Mouse (Mus musculus): ENCODE data around the gene Nmnat2. TPM values are rescaled to one million over a fixed set of nuclear protein-coding genes. Genes with fewer than 3 reads are reported as not detected.

The Nmnat2 gene
- total RNA-seq, 2 experiments from 2014 or later = 137 to 141 TPM

DNA sequence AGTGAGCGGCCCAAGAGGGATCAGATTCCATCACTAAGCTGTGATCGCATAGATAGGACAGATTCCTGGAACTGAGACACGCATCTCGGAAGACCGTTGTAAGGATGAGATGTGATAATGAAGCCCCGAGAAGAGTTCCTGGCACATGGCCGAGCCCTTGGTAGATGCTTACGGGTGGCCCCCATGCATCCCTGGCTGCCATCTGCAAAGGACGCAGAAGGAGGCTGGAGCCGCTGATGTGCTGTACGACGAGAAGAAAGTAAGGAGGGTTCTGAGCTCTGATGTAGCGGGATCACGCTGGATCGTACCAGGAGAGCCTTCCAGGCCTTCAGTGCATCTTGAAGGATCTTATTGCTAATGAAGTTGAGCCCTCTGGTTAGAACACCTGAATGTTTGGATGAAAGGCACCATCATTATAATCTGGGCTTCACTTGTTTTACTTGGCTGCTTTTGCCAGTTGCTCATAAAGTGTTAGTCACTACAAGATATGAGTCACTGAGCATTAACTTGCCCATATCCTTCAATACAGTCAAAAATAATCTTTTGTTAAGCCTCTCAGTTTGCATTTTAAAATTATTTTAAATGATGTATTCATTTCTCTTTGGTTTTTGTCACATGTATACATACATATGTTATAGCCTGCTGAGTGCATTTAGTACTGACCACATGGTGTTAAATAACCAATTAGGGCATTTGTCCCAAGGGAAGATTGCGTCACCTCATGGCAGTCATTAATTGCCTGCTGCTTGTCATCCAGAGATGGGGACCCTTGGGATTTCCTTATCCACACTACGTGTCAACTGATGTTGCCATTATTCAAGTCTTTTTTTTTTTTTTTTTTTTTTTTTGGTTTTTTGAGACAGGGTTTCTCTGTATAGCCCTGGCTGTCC is 147.7 kb downstream of the Nmnat2 start:
- no peak for DNase-seq (ENCODE audit: low spot score in 2 of 2)
- intact Hi-C loops (cut with DNase I) = loop anchor here (5.0 kb wide), 1 partner anchor 285 kb away; no protein-coding TSS in a partner anchor

DNA sequence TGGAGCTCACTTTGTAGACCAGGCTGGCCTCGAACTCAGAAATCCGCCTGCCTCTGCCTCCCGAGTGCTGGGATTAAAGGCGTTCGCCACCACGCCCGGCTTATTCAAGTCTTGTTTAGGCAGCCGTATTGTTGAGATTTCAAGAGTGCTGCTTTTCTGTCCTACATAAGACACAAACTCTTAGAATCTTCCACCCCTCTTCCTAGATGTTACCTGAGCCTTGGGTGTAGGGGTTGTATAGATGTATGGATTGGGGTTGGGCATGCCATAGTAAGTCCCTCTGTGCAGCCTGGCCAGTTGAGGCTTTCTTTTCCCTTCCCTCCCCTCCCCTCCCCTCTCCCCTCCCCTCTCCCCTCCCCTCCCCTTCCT is 148.4 kb downstream of the Nmnat2 start:
- DNase-seq (ENCODE audit: low spot score in 2 of 2) = no peak
- intact Hi-C loops (cut with DNase I) = loop anchor here (5.0 kb wide), 1 partner anchor 284 kb away; no protein-coding TSS in a partner anchor

DNA sequence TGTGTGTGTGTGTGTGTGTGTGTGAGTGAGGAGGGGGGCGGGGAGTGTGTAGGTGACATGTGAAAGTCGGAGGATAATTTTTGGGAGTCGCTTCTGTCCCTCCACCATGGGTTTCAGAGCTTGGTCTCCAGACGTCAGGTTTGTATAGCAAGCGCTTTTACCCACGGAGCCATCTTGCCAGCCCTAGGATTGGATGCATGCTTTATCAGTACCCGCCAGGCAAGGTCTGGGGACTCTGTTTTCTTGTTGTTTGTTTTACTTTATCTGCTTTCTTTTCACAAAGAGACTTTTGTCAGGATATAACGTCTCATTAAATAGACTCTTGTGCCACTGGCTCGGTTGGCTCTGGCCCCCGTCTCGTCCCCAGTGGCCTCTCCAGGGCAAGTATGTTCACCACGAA is 150.0 kb downstream of the Nmnat2 start:
- intact Hi-C loops (cut with DNase I) = loop anchor here (5.0 kb wide), 1 partner anchor 282 kb away; no protein-coding TSS in a partner anchor
- DNase-seq (ENCODE audit: low spot score in 2 of 2) = no peak

DNA sequence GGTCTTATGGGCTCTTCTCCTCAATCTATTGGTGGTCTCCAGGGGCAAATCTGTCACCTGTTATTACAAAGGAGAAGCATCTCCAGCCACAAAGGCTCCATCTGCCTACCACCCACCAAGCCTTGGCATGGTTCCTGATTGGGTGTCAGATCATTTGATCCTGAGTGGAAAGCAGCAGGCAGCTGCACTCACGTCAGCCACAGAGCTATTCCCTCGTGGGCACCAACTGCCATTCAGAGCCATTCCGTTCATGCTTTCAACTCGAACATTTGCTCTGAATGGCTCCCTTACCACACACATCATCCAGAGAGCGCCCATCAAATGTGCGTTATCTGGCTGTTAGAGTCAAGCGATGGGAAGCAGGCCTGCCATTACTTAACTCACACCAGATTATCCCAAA is 153.1 kb downstream of the Nmnat2 start:
- intact Hi-C loops (cut with DNase I) = no loop called here
- DNase-seq (ENCODE audit: low spot score in 2 of 2) = peak in 1 of 2 experiments; percentile 35

DNA sequence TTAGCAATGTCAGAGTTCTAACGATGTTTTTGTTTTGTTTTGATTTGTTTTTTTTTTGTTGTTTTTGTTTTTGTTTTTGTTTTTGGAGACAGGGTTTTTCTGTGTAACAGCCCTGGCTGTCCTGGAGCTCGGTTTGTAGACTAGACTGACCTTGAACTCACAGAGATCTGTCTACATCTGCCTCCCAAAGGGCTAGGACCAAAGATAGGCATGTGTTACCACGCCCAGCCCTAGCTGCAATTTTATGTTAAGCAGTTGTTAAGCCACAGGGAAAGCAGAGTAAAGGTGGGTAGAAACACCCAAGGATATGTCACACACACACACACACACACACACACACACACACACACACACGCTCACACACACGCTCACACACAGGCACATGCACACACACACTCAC is 154.6 kb downstream of the Nmnat2 start:
- intact Hi-C loops (cut with DNase I) = no loop called here
- no peak for DNase-seq (ENCODE audit: low spot score in 2 of 2)

DNA sequence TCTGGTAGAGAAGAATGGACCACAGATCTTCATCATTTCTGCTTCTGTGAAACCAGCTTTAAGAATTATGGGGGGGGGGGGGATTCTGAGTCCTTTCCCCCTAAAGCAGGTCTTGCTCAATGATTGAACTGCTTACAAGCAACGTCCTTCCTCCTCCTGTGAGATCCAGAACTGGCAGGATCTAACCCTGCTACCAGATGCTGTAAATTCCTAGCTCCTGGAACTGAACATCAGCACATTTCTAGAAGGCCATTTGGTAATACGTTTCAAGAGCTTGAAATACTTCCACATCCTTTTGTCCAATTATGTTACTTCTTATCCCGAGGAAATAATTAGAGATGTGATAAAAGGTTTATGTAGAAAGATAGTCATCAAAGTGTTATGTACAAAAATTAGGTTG is 155.0 kb downstream of the Nmnat2 start:
- DNase-seq (ENCODE audit: low spot score in 2 of 2) = no peak
- intact Hi-C loops (cut with DNase I) = no loop called here

DNA sequence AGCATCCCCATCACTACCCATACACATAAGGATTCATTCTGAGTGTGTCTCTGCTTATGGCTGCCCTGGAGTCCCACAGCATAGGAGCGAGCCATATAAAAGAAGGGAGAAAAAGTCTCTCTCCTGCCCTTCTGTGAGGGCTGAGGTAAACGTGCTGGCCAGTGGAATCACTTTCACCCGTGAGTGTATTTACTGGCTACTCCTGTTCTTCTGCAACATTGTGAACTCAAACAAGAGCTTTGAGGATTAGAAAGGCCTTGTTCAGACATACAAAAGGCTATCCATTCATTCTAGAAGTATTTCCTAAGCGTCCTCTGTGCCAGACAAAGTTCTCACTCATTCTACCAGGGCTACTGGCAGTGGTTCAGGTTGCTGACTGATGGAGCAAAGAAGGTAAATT is 156.8 kb downstream of the Nmnat2 start:
- intact Hi-C loops (cut with DNase I) = no loop called here
- DNase-seq (ENCODE audit: low spot score in 2 of 2) = no peak

DNA sequence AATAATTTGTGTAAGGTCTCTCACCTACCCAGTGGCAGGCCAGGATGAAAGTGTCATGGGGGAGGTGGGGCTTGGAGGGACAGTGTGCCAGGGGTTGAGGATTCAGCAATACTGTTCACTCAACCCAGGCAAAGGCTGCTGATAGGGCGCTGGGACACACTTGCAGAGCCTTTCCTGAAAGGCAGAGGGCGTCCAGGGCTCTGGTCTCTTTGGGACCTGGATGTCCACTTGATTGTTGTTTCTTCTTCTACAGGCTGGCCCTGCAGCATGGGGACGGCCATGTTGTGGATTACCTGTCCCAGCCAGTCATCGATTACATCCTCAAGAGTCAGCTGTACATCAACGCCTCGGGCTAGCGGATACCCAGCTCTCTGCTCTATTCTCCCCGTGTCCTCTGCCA is 160.5 kb downstream of the Nmnat2 start:
- no peak for DNase-seq (ENCODE audit: low spot score in 2 of 2)
- intact Hi-C loops (cut with DNase I) = no loop called here

DNA sequence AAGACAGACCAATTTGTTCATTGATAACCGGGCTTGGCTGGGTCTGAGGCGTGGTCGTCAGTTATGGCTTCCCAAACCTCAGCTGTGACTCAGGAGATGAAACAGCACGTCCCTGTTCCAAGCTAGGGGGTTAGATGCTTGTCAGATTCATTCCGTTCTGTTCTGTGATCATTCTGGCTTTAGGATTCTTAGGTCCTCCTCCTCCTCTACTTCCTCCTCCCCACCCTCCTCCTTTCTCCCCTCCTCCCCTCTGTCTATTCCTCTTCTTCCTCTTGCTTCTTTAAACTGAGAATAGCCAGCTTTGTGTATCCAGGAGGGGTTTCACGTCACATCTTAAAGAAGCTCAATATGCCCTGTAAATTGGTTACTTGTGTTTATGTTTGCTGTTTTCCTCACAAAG is 165.8 kb downstream of the Nmnat2 start:
- no peak for DNase-seq (ENCODE audit: low spot score in 2 of 2)
- intact Hi-C loops (cut with DNase I) = loop anchor here (10.0 kb wide), 1 partner anchor 114 kb away; no protein-coding TSS in a partner anchor

DNA sequence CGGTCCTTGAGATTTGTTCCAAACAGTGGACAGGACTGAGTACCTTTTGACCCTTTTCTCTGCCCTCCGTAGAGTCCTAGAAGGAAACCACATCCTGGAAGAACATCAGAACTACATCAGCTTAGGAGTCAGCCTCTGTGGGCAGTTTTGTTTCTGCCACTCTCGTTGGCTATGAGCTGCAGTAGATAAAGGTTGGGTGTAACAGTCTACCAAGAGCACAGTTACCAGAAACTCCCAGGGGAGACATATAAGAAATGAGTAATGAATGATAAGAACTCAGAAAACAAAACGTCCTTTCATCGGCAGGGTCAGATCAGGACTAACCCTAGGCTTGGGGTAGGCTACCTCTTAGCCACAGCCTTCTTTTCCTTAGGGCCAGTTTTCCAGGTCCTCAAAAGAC is 166.5 kb downstream of the Nmnat2 start:
- intact Hi-C loops (cut with DNase I) = loop anchor here (10.0 kb wide), 1 partner anchor 113 kb away; no protein-coding TSS in a partner anchor
- DNase-seq (ENCODE audit: low spot score in 2 of 2) = no peak

DNA sequence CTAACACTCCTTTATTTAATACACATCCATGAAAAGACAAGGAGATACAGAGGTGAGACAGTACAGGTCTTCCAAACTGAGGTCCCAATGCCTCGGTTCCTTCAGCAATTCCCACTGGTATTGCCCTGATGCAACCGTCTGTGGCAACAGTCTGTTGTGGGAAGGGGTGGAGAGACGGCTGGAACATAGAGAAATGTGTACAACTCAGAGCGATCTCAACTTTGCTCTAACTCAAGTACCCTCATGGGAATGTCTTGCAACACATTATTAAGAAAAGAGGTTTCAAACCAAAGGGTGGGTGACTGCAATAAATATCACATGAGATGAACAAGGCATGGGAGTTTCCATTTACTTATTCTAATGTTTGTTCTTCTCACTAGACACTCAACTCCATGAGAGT is 168.0 kb downstream of the Nmnat2 start:
- DNase-seq (ENCODE audit: low spot score in 2 of 2) = no peak
- intact Hi-C loops (cut with DNase I) = loop anchor here (10.0 kb wide), 1 partner anchor 112 kb away; no protein-coding TSS in a partner anchor

DNA sequence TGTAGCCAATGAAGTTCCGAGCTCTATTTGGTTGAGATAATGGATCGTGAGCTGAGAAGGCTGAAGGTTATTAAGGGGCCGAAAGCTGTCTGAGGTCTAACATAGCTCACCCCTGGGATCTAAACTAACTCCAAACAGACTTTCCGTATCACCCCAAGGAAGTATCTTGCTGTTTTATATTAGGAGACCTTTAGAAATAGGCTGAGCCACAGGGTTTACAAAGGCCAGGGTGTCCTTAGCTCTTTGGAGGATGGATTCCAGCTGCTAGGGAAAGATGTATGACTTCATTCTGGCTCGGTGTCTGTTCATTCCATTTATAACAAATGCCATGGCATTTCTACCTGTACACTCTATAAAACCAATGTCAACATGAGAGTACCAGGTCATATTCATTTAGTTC is 169.7 kb downstream of the Nmnat2 start:
- DNase-seq (ENCODE audit: low spot score in 2 of 2) = no peak
- intact Hi-C loops (cut with DNase I) = loop anchor here (10.0 kb wide), 1 partner anchor 110 kb away; no protein-coding TSS in a partner anchor

DNA sequence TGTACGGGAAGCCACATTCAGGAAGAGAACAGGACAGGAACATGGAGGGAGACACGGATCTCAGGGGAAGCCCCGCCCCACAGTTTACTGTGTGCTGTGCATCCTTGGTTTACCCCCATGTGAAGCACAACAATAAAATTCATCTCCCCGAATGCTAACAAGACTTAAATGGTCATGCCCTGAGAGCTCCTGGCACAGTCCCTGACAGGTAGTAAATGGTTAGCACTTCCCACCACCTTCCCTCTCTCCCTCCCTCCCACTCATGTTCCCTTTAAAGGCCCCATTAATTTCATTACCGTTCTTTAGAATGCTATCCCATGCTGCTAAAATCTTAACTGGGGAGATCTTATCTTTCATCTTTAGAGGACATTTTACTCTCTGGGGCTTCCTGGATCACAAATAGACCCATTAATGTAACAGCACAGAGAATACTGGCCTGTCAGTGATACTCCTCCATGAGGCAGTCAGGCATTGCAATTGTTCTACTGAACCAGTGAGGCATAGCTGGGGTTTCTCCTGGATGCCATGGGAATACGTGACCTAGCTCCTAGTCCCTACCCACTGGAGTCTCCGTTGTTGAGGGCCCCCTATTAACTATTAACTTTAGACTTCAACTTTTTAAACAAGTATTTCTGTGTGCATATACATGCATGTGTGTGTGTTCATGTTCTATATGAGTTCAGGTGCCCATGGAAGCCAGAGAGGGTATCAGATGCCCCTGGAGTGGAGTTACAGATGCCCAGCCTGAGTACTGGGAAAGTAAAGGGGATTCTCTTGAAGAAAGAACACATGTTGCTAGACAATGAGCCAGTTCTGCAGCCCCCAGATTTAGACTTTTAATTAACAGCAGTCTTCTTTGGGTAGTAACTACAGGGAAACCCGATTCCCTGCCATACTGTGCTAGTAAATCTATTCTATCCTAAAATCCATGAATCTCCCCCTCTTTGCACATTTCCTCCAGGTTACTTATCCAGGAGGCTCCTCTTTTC is 170.8 kb downstream of the Nmnat2 start:
- intact Hi-C loops (cut with DNase I) = loop anchor here (10.0 kb wide), 1 partner anchor 109 kb away; no protein-coding TSS in a partner anchor
- DNase-seq (ENCODE audit: low spot score in 2 of 2) = no peak

DNA sequence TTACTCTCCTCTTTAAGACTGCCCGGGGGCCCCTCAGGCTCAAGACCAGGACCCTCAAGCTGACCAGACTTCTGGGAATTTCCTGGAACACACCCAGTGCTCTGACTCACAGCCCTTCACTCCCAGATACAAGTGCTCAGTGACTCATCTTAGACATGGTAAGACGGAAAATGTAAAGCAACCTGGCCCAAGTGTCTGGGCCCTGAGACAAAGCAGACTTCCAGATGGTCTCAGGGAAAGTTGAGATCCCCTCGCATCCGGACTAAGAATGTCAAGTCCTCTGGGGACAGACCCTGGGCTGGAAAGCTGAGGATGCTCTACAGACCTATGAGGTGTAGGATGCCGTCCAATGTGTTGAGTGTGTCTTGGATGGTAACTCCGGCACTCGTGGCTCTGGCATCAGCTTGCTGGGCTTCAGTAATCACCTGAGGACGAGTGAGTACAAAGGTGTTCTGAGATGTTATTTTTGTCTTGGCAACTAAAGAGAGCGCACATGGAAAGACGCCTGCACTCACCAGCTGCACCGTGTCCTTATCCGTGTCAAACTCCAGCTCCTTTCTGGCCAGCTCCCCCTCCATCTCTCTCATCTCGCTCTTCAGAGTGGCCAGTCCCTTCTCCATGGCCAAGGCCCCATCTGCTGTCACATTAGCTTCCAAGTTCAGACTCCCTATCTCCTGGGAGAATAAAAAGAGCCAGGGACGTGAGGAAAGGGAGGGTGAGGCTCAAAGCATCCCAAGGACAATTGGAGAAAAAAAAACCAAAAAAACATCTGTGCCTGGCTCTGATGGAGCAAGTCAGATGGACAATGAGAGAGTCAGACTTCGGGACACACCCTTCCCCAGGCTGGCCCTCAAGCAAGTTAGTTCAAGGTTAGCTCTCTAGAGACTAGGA is 171.9 kb downstream of the Nmnat2 start:
- intact Hi-C loops (cut with DNase I) = loop anchor here (10.0 kb wide), 1 partner anchor 108 kb away; no protein-coding TSS in a partner anchor
- DNase-seq (ENCODE audit: low spot score in 2 of 2) = no peak

DNA sequence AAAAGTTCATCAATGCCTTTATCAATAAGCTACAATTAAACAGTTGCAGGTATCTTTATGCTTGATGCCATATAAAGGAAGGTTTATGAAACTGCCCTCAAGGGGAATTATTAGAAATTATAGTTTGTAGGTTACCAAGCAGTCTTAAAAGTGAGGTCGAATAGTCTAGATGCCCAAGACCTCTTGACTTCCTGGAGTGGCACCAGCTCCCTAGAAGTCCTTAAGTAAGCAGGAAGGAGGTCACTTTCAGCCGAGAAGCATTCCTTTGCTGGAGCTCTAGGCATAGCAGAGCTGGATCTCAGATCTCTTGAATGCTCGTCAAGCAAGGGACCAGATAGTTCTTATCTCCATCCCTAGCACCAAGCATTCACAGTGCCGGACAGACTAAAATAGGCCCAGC is 172.8 kb downstream of the Nmnat2 start:
- intact Hi-C loops (cut with DNase I) = loop anchor here (10.0 kb wide), 1 partner anchor 107 kb away; no protein-coding TSS in a partner anchor
- DNase-seq (ENCODE audit: low spot score in 2 of 2) = no peak

DNA sequence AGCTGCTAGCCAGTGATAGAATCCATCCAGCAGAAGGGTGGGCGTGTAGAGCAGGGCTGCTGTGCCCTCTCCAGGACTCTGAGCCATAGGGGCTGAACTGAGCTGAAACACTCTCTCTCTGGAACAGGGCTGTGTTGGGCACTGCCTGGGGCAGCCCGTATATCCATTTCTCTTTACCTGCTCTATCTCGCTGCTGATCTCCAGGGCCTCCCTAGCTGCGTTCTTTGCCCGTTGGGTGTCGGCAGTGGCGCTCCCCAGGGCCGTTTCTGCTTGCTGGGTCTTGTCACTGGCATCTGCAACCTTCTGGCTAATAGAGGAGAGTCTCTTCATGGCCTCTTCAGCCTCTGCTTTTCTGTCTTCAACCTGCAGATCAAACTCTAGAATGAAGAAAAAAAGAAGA is 174.0 kb downstream of the Nmnat2 start:
- intact Hi-C loops (cut with DNase I) = loop anchor here (10.0 kb wide), 1 partner anchor 106 kb away; no protein-coding TSS in a partner anchor
- DNase-seq (ENCODE audit: low spot score in 2 of 2) = no peak

DNA sequence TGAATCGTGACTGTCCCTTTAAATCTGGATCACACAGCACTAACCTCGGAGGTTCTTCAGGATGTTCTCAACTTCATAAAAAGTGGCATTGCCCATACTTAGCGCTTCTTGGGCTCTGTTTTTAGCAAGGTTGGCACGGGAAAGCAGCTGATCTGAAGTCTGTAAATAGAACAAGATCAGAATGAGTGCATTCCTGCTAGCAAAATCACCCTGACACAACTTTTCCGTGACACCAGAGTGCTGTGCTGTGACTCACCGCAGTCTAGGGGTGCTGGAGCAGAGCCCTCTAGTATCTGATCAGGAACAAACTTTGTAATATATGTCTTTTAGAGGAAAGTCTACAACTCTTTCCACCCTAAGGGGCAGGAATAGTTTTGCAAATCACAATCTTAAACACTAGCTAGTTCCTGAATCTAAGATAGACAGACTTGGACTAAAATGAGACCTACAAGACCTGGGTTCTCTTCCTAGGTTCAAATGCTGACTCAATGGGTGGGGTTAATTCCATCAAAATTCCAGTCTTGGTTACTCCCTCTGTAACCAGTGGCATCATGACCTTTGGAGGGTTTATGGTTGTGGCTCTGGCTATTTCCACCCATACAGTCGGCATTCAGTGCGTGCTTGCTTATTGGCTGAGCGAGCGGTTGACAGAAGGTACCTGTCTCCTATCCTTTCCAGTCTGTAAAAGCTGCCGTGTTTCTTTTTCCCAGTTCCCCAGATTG is 175.4 kb downstream of the Nmnat2 start:
- DNase-seq (ENCODE audit: low spot score in 2 of 2) = peak; percentile 16 to 44
- intact Hi-C loops (cut with DNase I) = loop anchor here (10.0 kb wide), 1 partner anchor 105 kb away; no protein-coding TSS in a partner anchor

Measured in left cerebral cortex, postnatal 14 days (tissue).